Mouse (Mus musculus) hindbrain, embryonic 12.5 days (tissue): ENCODE measurements around the gene Tmem201. TPM values are rescaled to one million over a fixed set of nuclear protein-coding genes. Genes with fewer than 3 reads are reported as not detected.

Source experiments
- ATAC-seq: fragments of 200-750 bp; cut with Nextera tagmentation; 2 replicates; pipeline ENCODE4 v1.8.0; 2017; ENCODE audit warnings: moderate TSS enrichment; ENCODE audit not compliant: low FRiP score
- H3K27ac ChIP-seq: fragments of 300-500 bp; sonication (generic); 2 replicates; pipeline ENCODE4 v1.5.1; 2016; ENCODE audit warnings: mild to moderate bottlenecking
- H3K27me3 ChIP-seq: fragments of 300-500 bp; sonication (generic); 2 replicates; pipeline ENCODE4 v1.6.1; 2016; ENCODE audit warnings: mild to moderate bottlenecking
- H3K36me3 ChIP-seq: fragments of 300-500 bp; sonication (generic); 2 replicates; pipeline ENCODE4 v1.6.1; 2016; ENCODE audit warnings: mild to moderate bottlenecking
- H3K4me1 ChIP-seq: fragments of 300-500 bp; sonication (generic); 2 replicates; pipeline ENCODE4 v1.6.1; 2016
- H3K4me2 ChIP-seq: fragments of 300-500 bp; sonication (generic); replicated peaks from 2 replicates; pipeline ENCODE4 v1.6.1; 2016; ENCODE audit warnings: mild to moderate bottlenecking
- H3K4me3 ChIP-seq: fragments of 300-500 bp; sonication (generic); 2 replicates; pipeline ENCODE4 v1.5.1; 2016; ENCODE audit warnings: mild to moderate bottlenecking
- H3K9ac ChIP-seq: fragments of 300-500 bp; sonication (generic); 2 replicates; pipeline ENCODE4 v1.6.1; 2016; ENCODE audit warnings: mild to moderate bottlenecking, moderate library complexity
- H3K9me3 ChIP-seq: fragments of 300-500 bp; sonication (generic); replicated peaks from 2 replicates; pipeline ENCODE4 v1.6.1; 2016; ENCODE audit warnings: mild to moderate bottlenecking
- WGBS: fragments of 180-500 bp; shearing (Covaris S2); methylation state at CpG from one replicate; pipeline ENCODE4 v1.1.7; 2016; 5-methylcytosine and 5-hydroxymethylcytosine counted together
- polyA plus RNA-seq: library from polyadenylated mRNA; unstranded; fragments of >200 nt; fragmentation: Nextera tagmentation; extraction: Ambion mirVana; gene quantifications from 2 replicates; pipeline ENCODE4 v1.2.1, GENCODE M21; 2016

Tmem201 gene
- polyA plus RNA-seq, 1 experiment from 2014 or later: 39.6 TPM

GRCm38 (mm10) chr4:149689822-149690700 is 47.8 kb downstream of the Tmem201 start:
- no peak overlapping the region for H3K27ac ChIP-seq
- H3K36me3 ChIP-seq: no peaks in the 10 kb centered on the region
- 80% methylated on average over 12 of the region's 12 CpGs for WGBS

DNA sequence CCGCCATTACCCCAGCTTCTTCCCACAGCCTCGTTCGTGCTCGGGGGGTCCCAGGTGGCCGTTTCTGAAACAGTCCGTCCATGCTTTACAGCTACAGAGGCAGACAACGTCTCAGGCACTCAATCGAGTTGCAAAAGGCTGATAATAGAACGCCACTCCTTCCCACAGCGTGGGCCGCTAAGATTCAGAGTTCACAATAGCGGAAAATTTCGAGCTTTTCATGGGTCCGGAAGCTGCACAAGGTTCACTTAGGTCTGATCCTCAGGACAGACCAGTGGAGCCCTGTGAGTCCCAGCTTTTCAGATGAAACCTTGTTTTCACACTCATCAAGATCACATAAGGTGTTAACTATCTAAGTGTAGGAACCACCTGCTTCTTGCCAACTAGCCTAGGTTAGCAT is 49.0 kb downstream of the Tmem201 start:
- ATAC-seq: no peak
- no peak overlapping the region for H3K4me3 ChIP-seq
- H3K4me1 ChIP-seq: peaks cover 8% of the 10 kb centered on the region; the same call in 1 of the 2 replicates
- H3K36me3 ChIP-seq: no peaks in the 10 kb centered on the region
- no peak overlapping the region for H3K9ac ChIP-seq
- H3K4me2 ChIP-seq: no peak overlapping the region
- no peak overlapping the region for H3K27ac ChIP-seq
- H3K27me3 ChIP-seq: no peaks in the 10 kb centered on the region
- WGBS: 76% methylated on average over 14 of the region's 14 CpGs
- H3K9me3 ChIP-seq: no peaks in the 10 kb centered on the region

More at GRCm38 (mm10) chr4:149689822-149690700, 47.8 kb downstream of the Tmem201 start:
- no peak overlapping the region for H3K4me2 ChIP-seq
- no peaks in the 10 kb centered on the region for H3K27me3 ChIP-seq
- H3K4me3 ChIP-seq: no peak overlapping the region
- H3K9me3 ChIP-seq: no peaks in the 10 kb centered on the region
- H3K4me1 ChIP-seq: peaks cover 8% of the 10 kb centered on the region; the same call in 1 of the 2 replicates
- ATAC-seq: no peak
- H3K9ac ChIP-seq: no peak overlapping the region

GRCm38 (mm10) chr4:149684841-149685623 is 52.8 kb downstream of the Tmem201 start:
- H3K27me3 ChIP-seq: no peaks in the 10 kb centered on the region
- H3K9ac ChIP-seq: no peak overlapping the region
- 84% methylated on average over 11 of the region's 11 CpGs for WGBS
- no peaks in the 10 kb centered on the region for H3K36me3 ChIP-seq
- ATAC-seq: no peak
- no peak overlapping the region for H3K4me2 ChIP-seq
- H3K9me3 ChIP-seq: no peaks in the 10 kb centered on the region
- H3K27ac ChIP-seq: no peak overlapping the region
- no peak overlapping the region for H3K4me3 ChIP-seq
- peaks cover 4% of the 10 kb centered on the region; the same call in 1 of the 2 replicates for H3K4me1 ChIP-seq

- WGBS: 15% methylated on average over 7 of the region's 7 CpGs
- H3K27ac ChIP-seq: no peak overlapping the region
- ATAC-seq: no peak
These were observed 54.0 kb downstream of the Tmem201 start for GRCm38 (mm10) chr4:149683875-149684274.

DNA sequence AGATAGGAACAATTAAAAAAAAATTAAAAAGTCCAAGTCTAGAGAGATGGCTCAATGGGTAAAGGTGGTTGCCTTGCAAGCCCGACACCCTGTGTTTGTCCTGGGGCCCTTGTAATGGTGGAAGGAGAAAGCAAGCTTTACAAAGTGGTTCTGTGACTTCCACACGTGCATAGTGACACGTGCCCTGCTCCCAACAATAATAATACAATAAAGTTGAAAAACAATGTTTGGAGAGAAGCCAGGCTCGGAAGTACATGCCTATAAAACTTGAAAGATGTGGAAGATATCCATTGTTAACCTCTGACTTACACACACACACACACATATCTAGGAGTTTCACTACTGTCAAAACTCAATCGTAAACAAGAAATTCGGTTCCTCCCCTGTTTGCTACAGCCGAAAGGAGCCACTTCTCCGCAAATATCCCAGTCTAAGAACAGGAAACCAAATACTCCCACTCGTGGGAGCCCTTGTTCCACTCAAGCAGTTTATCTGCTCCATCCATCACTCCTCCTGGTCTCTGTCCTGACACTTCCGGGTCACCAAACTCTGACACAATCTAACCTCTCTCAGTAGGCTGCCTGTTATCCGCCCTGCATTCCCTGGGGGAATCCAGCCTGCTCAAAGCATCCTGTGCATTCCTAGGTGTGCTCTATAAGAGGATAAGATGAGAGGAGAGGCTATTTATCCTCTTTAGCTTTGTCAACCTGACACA is 58.6 kb downstream of the Tmem201 start:
- peak overlapping the region; percentile 17; the same call in 1 of the 2 replicates for H3K27ac ChIP-seq
- no peaks in the 10 kb centered on the region for H3K9me3 ChIP-seq
- no peak for ATAC-seq
- H3K4me3 ChIP-seq: no peak overlapping the region
- 0 out of 2 replicates have a peak, but pooled peaks cover 10% of the 10 kb centered on the region for H3K4me1 ChIP-seq
- H3K27me3 ChIP-seq: peaks cover 8% of the 10 kb centered on the region
- H3K4me2 ChIP-seq: no peak overlapping the region
- 73% methylated on average over 11 of the region's 11 CpGs for WGBS
- H3K9ac ChIP-seq: no peak overlapping the region
- no peaks in the 10 kb centered on the region for H3K36me3 ChIP-seq

More at GRCm38 (mm10) chr4:149683875-149684274, 54.0 kb downstream of the Tmem201 start:
- Histone ChIP-seq H3K36me3 (no peaks in the 10 kb centered on the region), H3K9ac (no peak overlapping the region), H3K9me3 (no peaks in the 10 kb centered on the region), H3K4me1 (peaks cover 3% of the 10 kb centered on the region; the same call in 1 of the 2 replicates), H3K4me3 (no peak overlapping the region), H3K27me3 (no peaks in the 10 kb centered on the region), H3K4me2 (no peak overlapping the region)

- ATAC-seq: no peak
- WGBS: 53% methylated on average over 1 of the region's 1 CpGs
- H3K4me2 ChIP-seq: no peak overlapping the region
- H3K4me3 ChIP-seq: no peak overlapping the region
- H3K9ac ChIP-seq: no peak overlapping the region
- H3K36me3 ChIP-seq: no peaks in the 10 kb centered on the region
- peaks cover 11% of the 10 kb centered on the region for H3K27me3 ChIP-seq
- H3K9me3 ChIP-seq: no peaks in the 10 kb centered on the region
- H3K27ac ChIP-seq: no peak overlapping the region
- H3K4me1 ChIP-seq: 0 out of 2 replicates have a peak, but pooled peaks cover 10% of the 10 kb centered on the region
These were observed 59.8 kb downstream of the Tmem201 start for GRCm38 (mm10) chr4:149678006-149678405.

- peaks cover 6% of the 10 kb centered on the region for H3K36me3 ChIP-seq
- peak overlapping the region; percentile 76 for H3K27ac ChIP-seq
- under 1% methylated on average over 57 of the region's 60 CpGs for WGBS
- H3K9me3 ChIP-seq: no peaks in the 10 kb centered on the region
- H3K4me2 ChIP-seq: peak overlapping the region; percentile 84
- peak; percentile 93 for ATAC-seq
- H3K9ac ChIP-seq: peak overlapping the region; percentile 82
- peak overlapping the region; percentile 68 for H3K4me3 ChIP-seq
- 0 out of 2 replicates have a peak, but pooled peaks cover 10% of the 10 kb centered on the region for H3K4me1 ChIP-seq
- H3K27me3 ChIP-seq: peaks cover 11% of the 10 kb centered on the region
These were observed 62.2 kb downstream of the Tmem201 start for GRCm38 (mm10) chr4:149675378-149676261.

GRCm38 (mm10) chr4:149674814-149675377 is 62.9 kb downstream of the Tmem201 start:
- no peaks in the 10 kb centered on the region for H3K9me3 ChIP-seq
- peak overlapping the region; percentile 82 for H3K9ac ChIP-seq
- ATAC-seq: no peak
- H3K4me3 ChIP-seq: peak overlapping the region; percentile 68
- H3K36me3 ChIP-seq: peaks cover 6% of the 10 kb centered on the region
- peak overlapping the region; percentile 76 for H3K27ac ChIP-seq
- H3K27me3 ChIP-seq: peaks cover 11% of the 10 kb centered on the region
- 0 out of 2 replicates have a peak, but pooled peaks cover 10% of the 10 kb centered on the region for H3K4me1 ChIP-seq
- peak overlapping the region; percentile 84 for H3K4me2 ChIP-seq
- 12% methylated on average over 8 of the region's 8 CpGs for WGBS

DNA sequence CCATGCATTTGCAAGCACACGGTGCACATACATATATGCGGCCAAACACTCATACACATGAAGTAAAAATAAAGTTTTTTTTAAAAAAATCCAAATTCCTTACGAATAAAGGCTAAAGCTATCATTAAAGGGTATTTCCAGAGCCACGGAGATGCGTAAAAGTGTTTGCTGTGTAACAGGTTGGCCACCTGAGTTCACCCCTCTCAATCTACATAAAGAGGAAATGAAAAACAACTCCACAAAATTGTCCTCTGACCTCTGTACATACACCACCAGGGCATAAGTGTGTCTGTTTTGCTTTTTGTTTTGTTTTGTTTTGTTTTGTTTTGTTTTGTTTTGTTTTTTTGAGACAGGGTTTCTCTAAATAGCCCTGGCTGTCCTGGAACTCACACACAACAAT is 65.1 kb downstream of the Tmem201 start:
- 94% methylated on average over 5 of the region's 5 CpGs for WGBS
- no peak overlapping the region for H3K4me2 ChIP-seq
- H3K4me3 ChIP-seq: no peak overlapping the region
- H3K27me3 ChIP-seq: peaks cover 11% of the 10 kb centered on the region
- H3K9ac ChIP-seq: no peak overlapping the region
- ATAC-seq: no peak
- 0 out of 2 replicates have a peak, but pooled peaks cover 10% of the 10 kb centered on the region for H3K4me1 ChIP-seq
- H3K27ac ChIP-seq: no peak overlapping the region
- H3K9me3 ChIP-seq: no peaks in the 10 kb centered on the region
- peaks cover 6% of the 10 kb centered on the region for H3K36me3 ChIP-seq

- Histone ChIP-seq H3K27ac (no peak overlapping the region), H3K4me3 (no peak overlapping the region), H3K27me3 (peaks cover 9% of the 10 kb centered on the region), H3K9ac (no peak overlapping the region), H3K36me3 (peaks cover 6% of the 10 kb centered on the region), H3K9me3 (no peaks in the 10 kb centered on the region), H3K4me2 (no peak overlapping the region), H3K4me1 (0 out of 2 replicates have a peak, but pooled peaks cover 10% of the 10 kb centered on the region)
- 95% methylated on average over 6 of the region's 6 CpGs for WGBS
- ATAC-seq: no peak
These were observed 66.7 kb downstream of the Tmem201 start for GRCm38 (mm10) chr4:149671175-149671574.

- no peaks in the 10 kb centered on the region for H3K9me3 ChIP-seq
- no peak for ATAC-seq
- H3K27me3 ChIP-seq: no peaks in the 10 kb centered on the region
- H3K9ac ChIP-seq: no peak overlapping the region
- no peak overlapping the region for H3K4me2 ChIP-seq
- peaks cover 2% of the 10 kb centered on the region; the same call in 1 of the 2 replicates for H3K4me1 ChIP-seq
- H3K4me3 ChIP-seq: no peak overlapping the region
- no peak overlapping the region for H3K27ac ChIP-seq
- 91% methylated on average over 6 of the region's 6 CpGs for WGBS
- 0 out of 2 replicates have a peak, but pooled peaks cover 6% of the 10 kb centered on the region for H3K36me3 ChIP-seq
These were observed 72.2 kb downstream of the Tmem201 start for GRCm38 (mm10) chr4:149665692-149666090.
